Comparison of ENCODE assay signal across 8 mouse cellular contexts in the genomic region with DNA sequence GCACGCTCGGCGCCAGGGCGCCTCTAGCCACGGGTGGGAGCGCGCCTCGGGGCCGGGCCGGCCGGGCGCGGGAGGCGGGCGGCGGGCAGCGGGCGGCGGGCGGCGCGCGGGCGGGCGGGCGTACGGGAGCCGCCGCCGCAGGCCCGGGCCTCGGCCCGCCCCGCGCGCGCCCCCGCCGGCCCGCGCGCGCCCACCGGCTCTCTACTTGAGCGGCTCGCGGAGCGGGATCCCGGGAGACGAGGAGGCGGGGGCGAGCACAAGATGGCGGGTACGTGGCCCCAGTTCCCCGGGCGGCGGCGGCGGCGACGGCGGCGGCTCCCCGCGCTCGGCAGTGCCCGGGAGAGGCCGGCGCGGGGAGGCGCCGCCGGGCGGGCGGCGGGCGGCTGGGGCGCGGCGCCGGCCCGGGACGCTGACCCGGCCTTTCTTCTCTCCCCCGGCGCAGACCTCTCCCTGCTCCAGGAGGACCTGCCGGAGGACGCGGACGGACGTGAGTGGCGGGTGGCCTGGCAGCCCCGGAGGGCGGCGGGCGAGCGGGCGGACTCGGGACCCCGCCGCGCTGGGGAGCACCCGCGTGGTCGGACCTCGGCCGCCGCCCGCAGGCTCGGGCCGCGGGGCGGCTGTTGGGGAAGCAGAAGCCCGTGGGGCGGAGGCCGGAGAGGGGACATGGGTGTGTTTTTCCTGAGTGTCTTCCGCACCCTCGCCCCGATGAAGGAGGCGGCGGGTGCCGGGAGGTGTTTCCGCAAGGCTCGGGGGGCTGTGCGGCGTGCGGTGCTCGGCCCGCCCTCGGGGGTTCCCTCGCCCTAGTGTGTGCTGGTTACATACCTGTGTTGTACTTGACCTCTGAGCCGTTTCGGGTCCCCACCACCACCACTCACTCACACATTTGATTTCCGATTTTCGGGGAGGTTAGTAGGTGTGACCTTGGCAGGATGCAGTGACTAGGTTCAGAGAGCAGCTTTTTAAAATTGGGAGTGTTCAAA. TPM values are rescaled to one million over a fixed set of nuclear protein-coding genes. Genes with fewer than 3 reads are reported as not detected.
DNase-seq lines count a peak whose midpoint lies in the region; ATAC-seq lines count a peak whose summit lies in the region.

No protein-coding gene starts in this region.

- no peaks in the 10 kb centered on the region for H3K27me3 ChIP-seq in hindbrain, embryonic 14.5 days (ENCODE audit: control insufficient read depth, insufficient read depth, low read length)

- 0 out of 2 replicates have a peak, but pooled peaks cover 4% of the 10 kb centered on the region for H3K36me3 ChIP-seq in hindbrain, embryonic 14.5 days (replicated peaks; ENCODE audit: control insufficient read depth, insufficient read depth)
- peaks cover 12% of the 10 kb centered on the region; the same call in 1 of the 2 replicates for H3K36me3 ChIP-seq in macrophage (ENCODE audit: inconsistent target)

- peak overlapping the region; percentile 75 for H3K4me2 ChIP-seq in hindbrain, embryonic 14.5 days (replicated peaks)

- H3K4me3 ChIP-seq in hindbrain, embryonic 14.5 days (replicated peaks; ENCODE audit: low read length), result peak overlapping the region; percentile 95
- H3K4me3 ChIP-seq in macrophage (ENCODE audit: inconsistent target), result peak overlapping the region; percentile 61

- peak overlapping the region; percentile 100 for H3K9ac ChIP-seq in hindbrain, embryonic 14.5 days

- H3K4me1 ChIP-seq in hindbrain, embryonic 14.5 days (replicated peaks; ENCODE audit: control insufficient read depth, insufficient read depth, low read length), result peaks cover 19% of the 10 kb centered on the region

- peak overlapping the region; percentile 100 for H3K27ac ChIP-seq in hindbrain, embryonic 14.5 days
- H3K27ac ChIP-seq in macrophage, result peak overlapping the region; percentile 66

- H3K79me2 ChIP-seq in macrophage (ENCODE audit: inconsistent target), result peaks cover 48% of the 10 kb centered on the region

- H3K9me3 ChIP-seq in hindbrain, embryonic 14.5 days (ENCODE audit: control insufficient read depth, low read length), result no peaks in the 10 kb centered on the region

- DNase-seq in R1 (ENCODE audit: low read depth, low spot score), result peak; percentile 66
- DNase-seq in cerebellum, postnatal 10 days, result peak; percentile 88 to 94
- DNase-seq in gastrocnemius, adult 18-20 months (ENCODE audit: low spot score), result peak; percentile 75
- peak; percentile 87 for DNase-seq in hindbrain, embryonic 14.5 days (ENCODE audit: low spot score)
- peak; percentile 36 to 67 for DNase-seq in left cerebral cortex, adult 8-10 months (ENCODE audit: low spot score in 2 of 2)
- DNase-seq in retina, postnatal 1 day, result peak; percentile 80
- DNase-seq in thymus, postnatal 4 days, result peak; percentile 87

- WGBS in hindbrain, embryonic 14.5 days, result under 1% methylated on average over 59 of the region's 135 CpGs
- 2% methylated on average over 111 of the region's 135 CpGs for WGBS in macrophage (ENCODE audit: missing documents)

- ATAC-seq in hindbrain, embryonic 14.5 days (ENCODE audit: low FRiP score), result peak; percentile 82

RNA-seq across cellular contexts. Expression of a gene that starts 1.1 kb away (rescaled TPM):
- 10 to 100 TPM; 20.7 to 22.6 TPM for total RNA-seq in gastrocnemius, adult 18-20 months (2021)
- 42.6 and 49.1 TPM in 2 replicates for polyA plus RNA-seq in hindbrain, embryonic 14.5 days (2014; fragmentation: Nextera tagmentation; extraction: Ambion mirVana)
- 10 to 100 TPM; 42.5 to 59.2 (median 48.4) TPM for total RNA-seq in left cerebral cortex, adult 8-10 months (2022)
- total RNA-seq in macrophage (2018; cell fraction: chromatin; rRNA removed), result 100 to 1,000 TPM in 25 of 26 experiments, 10 to 100 TPM in 1; 99.6 to 452 (median 234) TPM
- total RNA-seq in macrophage (2018; cell fraction: cytosol; rRNA removed), result 10 to 100 TPM; 34.3 to 65.4 (median 48.6) TPM
- 100 to 1,000 TPM in 17 of 26 experiments, 10 to 100 TPM in 9; 65.0 to 297 (median 115) TPM for total RNA-seq in macrophage (2018; cell fraction: nucleus; rRNA removed)
- polyA plus RNA-seq in macrophage (2018), result 33.7 to 41.6 TPM (median 40.4 TPM) in 3 replicates

RNA-seq across cellular contexts. Expression of a gene that starts 10.9 kb away (rescaled TPM):
- total RNA-seq in gastrocnemius, adult 18-20 months (2021), result 1 to 10 TPM; 4.6 to 5.1 TPM
- polyA plus RNA-seq in hindbrain, embryonic 14.5 days (2014; fragmentation: Nextera tagmentation; extraction: Ambion mirVana), result 81.7 and 86.8 TPM in 2 replicates
- total RNA-seq in left cerebral cortex, adult 8-10 months (2022), result 10 to 100 TPM; 57.5 to 61.3 (median 58.3) TPM
- 10 to 100 TPM in 25 of 26 experiments, 1 to 10 TPM in 1; 7.0 to 47.6 (median 27.4) TPM for total RNA-seq in macrophage (2018; cell fraction: chromatin; rRNA removed)
- total RNA-seq in macrophage (2018; cell fraction: cytosol; rRNA removed), result 100 to 1,000 TPM in 13 of 26 experiments, 10 to 100 TPM in 13; 70.2 to 171 (median 101) TPM
- total RNA-seq in macrophage (2018; cell fraction: nucleus; rRNA removed), result 10 to 100 TPM; 28.0 to 79.5 (median 53.6) TPM
- polyA plus RNA-seq in macrophage (2018), result 93.9 to 139 TPM (median 136 TPM) in 3 replicates

Comparison
In these comparisons a context has a peak if more than half of its experiments do, and no peak if none do; other contexts are left out.
1. Peak in every context shown above with its lines: DNase-seq, ATAC-seq, H3K4me3 ChIP-seq and H3K27ac ChIP-seq.
2. RNA of a gene that starts 10.9 kb away (total RNA-seq): 57.5 to 61.3 TPM in left cerebral cortex, adult 8-10 months; 4.6 to 5.1 TPM in gastrocnemius, adult 18-20 months; every median in the first group is over 4 times any median in the second.